1 mouse cellular context compared by ENCODE assay signal in the genomic region with DNA sequence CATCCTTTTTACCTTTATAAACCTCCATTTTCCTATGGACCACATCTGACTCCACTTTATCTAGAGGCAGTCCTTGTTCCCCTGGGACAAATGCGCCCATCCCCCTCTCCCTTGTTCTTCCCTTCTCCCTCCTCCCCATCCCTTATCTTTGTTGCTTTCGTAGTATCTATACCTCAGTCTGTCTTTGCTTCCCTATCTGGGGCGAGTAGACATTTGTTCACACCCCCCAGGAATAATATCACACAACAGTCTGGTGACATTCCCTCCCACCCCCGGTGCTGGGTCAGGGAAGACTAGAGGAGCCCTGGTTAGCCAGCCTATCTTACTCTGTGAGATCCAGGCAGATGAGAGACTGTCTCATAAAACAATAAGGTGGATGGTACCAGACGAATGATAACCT.
TF ChIP-seq lines count a peak whose summit lies in the region.

No protein-coding gene starts in this region.

TF ChIP-seq in MEL, 35 proteins besides CTCF, POLR2A, EP300 and RAD21:
- TF ChIP-seq SIN3A (IDR thresholded peaks at IDR 0.05; ENCODE audit: low read length) (0 out of 2 replicates have a peak, but pooled peaks have one; percentile 27), USF1 (IDR thresholded peaks at IDR 0.05; ENCODE audit: low read depth, low read length) (no peak), ELF1 (IDR thresholded peaks at IDR 0.05; ENCODE audit: low read depth, low read length) (0 out of 2 replicates have a peak, but pooled peaks have one; percentile 24), POLR2AphosphoS5 (IDR thresholded peaks at IDR 0.05; ENCODE audit: borderline replicate concordance, low read depth, low read length) (no peak), CHD1 (IDR thresholded peaks at IDR 0.05; ENCODE audit: low read depth, low read length) (no peak), NRF1 (IDR thresholded peaks at IDR 0.05; ENCODE audit: insufficient read depth, low read depth, low read length, poor library complexity, severe bottlenecking) (no peak), MXI1 (IDR thresholded peaks at IDR 0.05; ENCODE audit: low read depth, low read length) (no peak), ZC3H11A (IDR thresholded peaks at IDR 0.05; ENCODE audit: low read depth, low read length) (no peak), TBP (IDR thresholded peaks at IDR 0.05; ENCODE audit: low read depth, low read length) (no peak), GABPA (IDR thresholded peaks at IDR 0.05; ENCODE audit: low read depth, low read length) (no peak), ZNF384 (IDR thresholded peaks at IDR 0.05; ENCODE audit: low read depth, low read length) (no peak), BHLHE40 (IDR thresholded peaks at IDR 0.05; ENCODE audit: borderline replicate concordance, low read depth, low read length) (0 out of 2 replicates have a peak, but pooled peaks have one; percentile 5), RCOR1 (IDR thresholded peaks at IDR 0.05; ENCODE audit: low read depth, low read length) (0 out of 2 replicates have a peak, but pooled peaks have one; percentile 18), KAT2A (conservative IDR thresholded peaks at IDR 0.05; ENCODE audit: low read depth, low read length) (no peak), E2F4 (IDR thresholded peaks at IDR 0.05; ENCODE audit: borderline replicate concordance, low read depth, low read length) (no peak), MYC (IDR thresholded peaks at IDR 0.05; ENCODE audit: low read depth, low read length) (no peak), MYB (IDR thresholded peaks at IDR 0.05; ENCODE audit: low read depth, low read length) (no peak), MEF2A (IDR thresholded peaks at IDR 0.05; ENCODE audit: extremely low read depth, insufficient replicate concordance, low read depth, low read length, poor library complexity, severe bottlenecking) (no peak), UBTF (IDR thresholded peaks at IDR 0.05; ENCODE audit: borderline replicate concordance, insufficient read depth, low read depth, low read length) (no peak), MAFK (IDR thresholded peaks at IDR 0.05; ENCODE audit: borderline replicate concordance, low read depth, low read length) (no peak), GATA1 (IDR thresholded peaks at IDR 0.05; ENCODE audit: low read depth, low read length) (peak; percentile 73), CHD2 (IDR thresholded peaks at IDR 0.05; ENCODE audit: low read length) (peak; percentile 17; the same call in 1 of the 2 replicates), POLR2AphosphoS2 (IDR thresholded peaks at IDR 0.05; ENCODE audit: low read length) (no peak), JUND (IDR thresholded peaks at IDR 0.05; ENCODE audit: low read depth, low read length) (no peak), TCF12 (IDR thresholded peaks at IDR 0.05; ENCODE audit: low read depth, low read length) (peak; percentile 84), SMC3 (IDR thresholded peaks at IDR 0.05; ENCODE audit: low read depth, low read length) (no peak), MAZ (IDR thresholded peaks at IDR 0.05; ENCODE audit: low read depth, low read length) (peak; percentile 50; the same call in 1 of the 2 replicates), ETS1 (IDR thresholded peaks at IDR 0.05; ENCODE audit: low read depth, low read length) (peak; percentile 56)
